Mouse (Mus musculus) embryonic fibroblast, embryonic 13.5 days (primary cell): Measurements from ENCODE around the gene Wasf1.

ENCODE experiments used
- CTCF ChIP-seq: IDR thresholded peaks from 2 replicates; pipeline ENCODE4 v1.5.1; 2011; ENCODE audit warnings: mild to moderate bottlenecking, control low read depth, low read length, moderate library complexity, borderline replicate concordance; ENCODE audit not compliant: insufficient read depth
- POLR2A ChIP-seq: IDR thresholded peaks from 2 replicates; pipeline ENCODE4 v1.6.1; 2011; ENCODE audit warnings: low read depth, mild to moderate bottlenecking, control low read depth, low read length, moderate library complexity

DNA sequence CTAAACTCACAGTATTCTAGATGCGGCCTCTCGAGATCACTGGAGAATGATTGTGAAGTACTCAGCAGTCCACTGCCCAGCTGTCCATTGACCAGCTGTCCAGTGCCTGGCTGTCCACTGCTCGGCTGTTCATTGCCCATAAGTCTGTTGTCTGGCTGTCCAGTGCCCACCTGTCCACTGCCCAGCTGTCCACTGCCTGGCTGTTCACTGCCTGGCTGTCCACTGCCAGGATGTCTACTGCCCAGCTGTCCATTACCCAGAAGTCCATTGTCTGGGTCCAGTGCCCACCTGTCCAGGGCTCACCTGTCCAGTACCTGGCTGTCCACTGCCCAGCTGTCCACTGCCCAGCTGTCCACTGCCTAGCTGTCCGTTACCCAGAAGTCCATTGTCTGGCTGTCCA lies 78.7 kb downstream of the Wasf1 start:
- TF ChIP-seq CTCF (no peak), POLR2A (no peak)
